Mouse (Mus musculus) thymus, adult 2 months (tissue): ENCODE data around the gene Ank3. TPM values are rescaled to one million over a fixed set of nuclear protein-coding genes. Genes with fewer than 3 reads are reported as not detected.

Source experiments
- DNase-seq: peaks from one replicate; pipeline ENCODE4 v3.0.0; 2021
- H3K27ac ChIP-seq: fragments of 200-500 bp; 2 replicates; pipeline ENCODE4 v1.5.1; 2012; ENCODE audit warnings: low read length, control low read depth; ENCODE audit not compliant: control insufficient read depth, insufficient read depth
- H3K27me3 ChIP-seq: fragments of 200-500 bp; 2 replicates; pipeline ENCODE4 v1.6.1; 2012; ENCODE audit warnings: mild to moderate bottlenecking, low read length, moderate library complexity, mixed read lengths; ENCODE audit not compliant: control insufficient read depth, insufficient read depth
- H3K36me3 ChIP-seq: fragments of 200-500 bp; 2 replicates; pipeline ENCODE4 v1.6.1; 2012; ENCODE audit warnings: mild to moderate bottlenecking, low read length, moderate library complexity; ENCODE audit not compliant: control insufficient read depth, insufficient read depth
- H3K4me1 ChIP-seq: fragments of 200-500 bp; replicated peaks from 2 replicates; pipeline ENCODE4 v1.6.1; 2012; ENCODE audit warnings: low read length; ENCODE audit not compliant: control insufficient read depth, insufficient read depth
- H3K4me3 ChIP-seq: fragments of 200-500 bp; 2 replicates; pipeline ENCODE4 v1.5.1; 2012; ENCODE audit warnings: mild to moderate bottlenecking, low read length, control low read depth, moderate library complexity; ENCODE audit not compliant: control insufficient read depth, insufficient read depth
- CTCF ChIP-seq: fragments of 200-500 bp; IDR thresholded peaks from 2 replicates; pipeline ENCODE4 v1.5.1; 2012; ENCODE audit warnings: mild to moderate bottlenecking, control low read depth, low read length, moderate library complexity, borderline replicate concordance; ENCODE audit not compliant: control insufficient read depth, poor library complexity, insufficient read depth; ENCODE audit errors: extremely low read depth
- POLR2A ChIP-seq: fragments of 200-500 bp; IDR thresholded peaks from 2 replicates; pipeline ENCODE4 v1.6.1; 2012; ENCODE audit warnings: mild to moderate bottlenecking, low read length, control low read depth, moderate library complexity; ENCODE audit not compliant: control insufficient read depth, poor library complexity, insufficient read depth; ENCODE audit errors: extremely low read depth
- WGBS: fragments of 180-500 bp; shearing (Covaris S2); methylation state at CpG from one replicate; pipeline ENCODE4 v1.1.7; 2018; 5-methylcytosine and 5-hydroxymethylcytosine counted together
- polyA plus RNA-seq: library from polyadenylated mRNA; depleted of rRNA; stranded (reverse); fragments of >200 nt; gene quantifications from 2 replicates; pipeline ENCODE4 v1.2.3, GENCODE M21; 2012

Gene Ank3
- polyA plus RNA-seq, 1 experiment: 4.2 TPM

DNA sequence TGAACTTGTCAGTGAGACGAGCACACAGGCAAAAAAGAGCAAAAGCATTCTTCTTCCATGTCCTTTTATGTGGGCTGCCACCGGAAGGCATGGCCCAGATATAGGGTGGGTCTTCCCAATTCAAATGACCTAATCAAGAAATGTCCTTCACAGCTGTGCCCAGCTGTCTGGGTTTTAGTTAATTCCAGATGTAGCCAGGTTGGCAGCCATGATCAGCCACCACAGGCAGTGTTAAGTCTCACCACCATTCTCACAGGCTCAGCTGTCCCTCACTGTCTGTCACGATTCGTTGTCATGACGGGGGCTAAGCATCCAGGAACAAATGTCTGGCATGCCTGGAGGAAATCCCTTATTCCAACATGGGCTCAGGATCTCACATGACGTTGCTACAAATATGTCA, 36.6 kb downstream of the Ank3 start:
- TF ChIP-seq POLR2A: no peak
- TF ChIP-seq CTCF: no peak
- Histone ChIP-seq H3K27me3 (no peaks in the 10 kb centered on the region), H3K4me3 (no peak overlapping the region), H3K27ac (no peak overlapping the region), H3K36me3 (no peaks in the 10 kb centered on the region), H3K4me1 (no peaks in the 10 kb centered on the region)
- DNase-seq: no peak
- 94% methylated on average over 6 of the region's 6 CpGs for WGBS

DNA sequence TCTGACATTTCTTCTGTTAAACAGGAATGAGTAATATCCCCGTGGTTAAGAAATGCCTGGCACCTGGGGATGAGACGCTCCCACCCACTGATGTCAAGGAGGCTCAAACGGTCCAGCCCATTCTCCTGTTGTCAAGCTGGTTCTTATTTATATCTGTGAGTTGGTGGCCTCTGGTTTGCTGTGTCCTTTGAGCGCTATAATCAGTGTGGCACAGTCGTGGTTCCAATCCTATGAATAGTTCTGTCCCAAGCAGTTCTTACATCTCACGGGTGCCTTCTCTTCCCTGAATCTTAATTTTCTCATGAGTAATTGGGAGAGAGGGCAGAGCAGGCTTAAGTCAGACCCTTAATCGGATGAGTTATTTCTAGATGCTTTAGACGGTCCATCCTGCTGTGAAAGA, 40.9 kb downstream of the Ank3 start:
- H3K27ac ChIP-seq: no peak overlapping the region
- H3K27me3 ChIP-seq: no peaks in the 10 kb centered on the region
- no peak for DNase-seq
- H3K4me3 ChIP-seq: no peak overlapping the region
- WGBS: 90% methylated on average over 8 of the region's 8 CpGs
- TF ChIP-seq CTCF (no peak), POLR2A (no peak)
- no peaks in the 10 kb centered on the region for H3K4me1 ChIP-seq
- no peaks in the 10 kb centered on the region for H3K36me3 ChIP-seq

DNA sequence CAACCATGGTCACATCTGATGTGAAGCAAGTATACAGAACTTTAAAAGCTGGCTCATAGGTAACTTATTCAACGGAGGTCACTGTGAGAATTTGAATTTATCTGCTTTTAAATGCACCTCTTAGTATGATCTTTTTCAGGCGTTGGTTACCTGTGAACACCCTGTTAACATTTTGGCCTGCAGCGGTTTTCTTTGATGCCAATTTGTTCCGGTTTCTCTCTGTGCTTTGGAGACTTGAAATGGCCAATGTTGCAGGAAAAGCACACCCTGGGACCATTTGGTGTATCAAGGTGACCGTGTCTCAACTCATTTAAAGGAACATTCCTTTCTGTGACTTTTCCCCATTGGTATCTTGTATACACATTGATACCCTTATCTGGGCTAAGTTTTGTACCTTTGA, 46.0 kb downstream of the Ank3 start:
- no peak for DNase-seq
- WGBS: 82% methylated on average over 5 of the region's 5 CpGs
- H3K27me3 ChIP-seq: no peaks in the 10 kb centered on the region
- TF ChIP-seq CTCF (no peak), POLR2A (no peak)
- no peak overlapping the region for H3K27ac ChIP-seq
- no peak overlapping the region for H3K4me3 ChIP-seq
- H3K4me1 ChIP-seq: no peaks in the 10 kb centered on the region
- H3K36me3 ChIP-seq: no peaks in the 10 kb centered on the region

DNA sequence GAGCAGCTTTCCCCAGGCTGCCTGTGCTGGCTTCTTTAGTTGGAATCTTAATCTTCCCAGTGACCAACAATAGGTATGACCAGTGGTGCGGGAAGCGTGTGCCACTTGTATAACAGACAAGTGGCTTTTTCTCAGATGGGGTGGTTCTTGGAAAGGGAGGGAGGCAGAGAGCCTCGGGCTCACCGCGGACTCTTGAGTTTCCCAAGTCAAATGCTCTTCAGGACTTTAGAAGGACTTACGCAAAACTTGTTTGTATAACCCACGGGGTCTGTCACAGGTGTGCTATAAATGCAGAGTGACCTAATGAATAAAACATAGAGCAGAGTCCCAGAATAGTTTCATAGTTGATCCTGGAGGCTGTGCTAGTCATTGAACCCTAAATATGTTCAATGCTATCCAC, 47.4 kb downstream of the Ank3 start:
- no peak overlapping the region for H3K27ac ChIP-seq
- H3K27me3 ChIP-seq: no peaks in the 10 kb centered on the region
- TF ChIP-seq CTCF (no peak), POLR2A (no peak)
- no peak overlapping the region for H3K4me3 ChIP-seq
- H3K36me3 ChIP-seq: no peaks in the 10 kb centered on the region
- no peaks in the 10 kb centered on the region for H3K4me1 ChIP-seq
- WGBS: 87% methylated on average over 7 of the region's 7 CpGs
- DNase-seq: no peak

- Histone ChIP-seq H3K27me3 (no peaks in the 10 kb centered on the region), H3K4me3 (no peak overlapping the region), H3K36me3 (no peaks in the 10 kb centered on the region), H3K27ac (no peak overlapping the region), H3K4me1 (no peaks in the 10 kb centered on the region)
- 76% methylated on average over 5 of the region's 5 CpGs for WGBS
- TF ChIP-seq POLR2A (no peak), CTCF (no peak)
- no peak for DNase-seq
These were observed 48.0 kb downstream of the Ank3 start for GRCm38 (mm10) chr10:69446566-69446965.

- no peak for DNase-seq
- 91% methylated on average over 5 of the region's 5 CpGs for WGBS
- no peaks in the 10 kb centered on the region for H3K36me3 ChIP-seq
- no peak overlapping the region for H3K4me3 ChIP-seq
- TF ChIP-seq CTCF (no peak), POLR2A (no peak)
- H3K4me1 ChIP-seq: no peaks in the 10 kb centered on the region
- H3K27me3 ChIP-seq: no peaks in the 10 kb centered on the region
- no peak overlapping the region for H3K27ac ChIP-seq
These were observed 48.7 kb downstream of the Ank3 start for GRCm38 (mm10) chr10:69447308-69447707.

DNA sequence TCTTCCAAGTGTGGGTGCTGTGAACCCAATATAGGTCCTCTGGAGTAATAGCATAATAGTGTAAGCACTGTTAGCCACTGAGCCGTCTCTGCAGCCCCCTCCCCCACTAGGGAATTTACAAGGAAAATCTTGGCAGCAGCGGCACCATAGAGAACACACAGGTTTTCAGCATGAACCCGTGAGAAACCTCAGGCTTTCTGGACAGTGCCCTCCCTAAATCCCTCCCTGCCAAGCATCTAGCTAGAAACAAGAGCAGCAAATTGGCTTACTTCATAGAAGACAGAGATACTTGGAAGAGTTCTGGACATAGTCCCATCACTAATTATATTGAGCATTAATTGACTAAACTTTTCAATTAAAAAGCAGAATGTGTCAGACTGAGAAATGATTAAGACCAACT, 49.6 kb downstream of the Ank3 start:
- H3K27ac ChIP-seq: no peak overlapping the region
- H3K4me3 ChIP-seq: no peak overlapping the region
- H3K36me3 ChIP-seq: no peaks in the 10 kb centered on the region
- H3K27me3 ChIP-seq: no peaks in the 10 kb centered on the region
- TF ChIP-seq POLR2A: no peak
- TF ChIP-seq CTCF: no peak
- 89% methylated on average over 3 of the region's 3 CpGs for WGBS
- DNase-seq: no peak
- H3K4me1 ChIP-seq: no peaks in the 10 kb centered on the region
